Comparison of ENCODE assay signal across 8 mouse cellular contexts in the genomic region with DNA sequence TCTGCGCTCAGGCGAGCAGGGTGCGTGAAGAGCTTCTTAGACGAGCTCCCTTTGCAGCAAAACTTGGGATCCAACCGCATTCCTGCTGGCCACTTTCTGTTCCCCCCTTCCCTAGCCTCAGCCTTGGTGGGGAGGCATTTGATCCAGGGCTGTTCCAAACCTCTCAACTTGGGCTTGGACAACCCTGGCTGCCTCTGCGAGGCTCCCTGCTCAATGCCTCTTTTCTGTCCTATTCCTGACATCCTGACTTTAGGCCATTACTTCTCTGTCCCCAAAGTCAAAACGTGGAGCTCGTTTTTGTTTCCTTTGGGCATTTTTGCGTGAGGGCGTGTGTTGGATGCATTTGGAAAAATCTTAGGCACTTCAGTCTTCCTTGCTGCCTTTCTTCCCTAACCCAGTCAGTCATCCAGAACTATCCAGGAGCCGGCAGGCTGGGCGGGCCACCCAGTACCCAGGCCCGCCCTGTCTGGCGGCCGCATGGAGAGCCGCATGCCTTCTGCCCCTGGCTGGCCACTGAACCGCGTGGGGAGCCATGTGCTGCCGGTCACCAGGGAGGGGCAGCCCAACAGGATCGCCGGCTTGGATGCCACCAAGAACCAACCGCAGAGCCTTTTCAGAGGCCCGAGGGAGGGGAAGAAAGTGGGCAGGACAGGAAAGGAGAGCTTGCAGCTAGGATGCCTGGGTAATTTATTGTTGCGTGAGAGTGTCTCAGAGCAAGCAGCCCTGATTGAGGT. TPM values are rescaled to one million over a fixed set of nuclear protein-coding genes. Genes with fewer than 3 reads are reported as not detected.
DNase-seq lines count a peak whose midpoint lies in the region; ATAC-seq lines count a peak whose summit lies in the region.

No protein-coding gene starts in this region.

- intact Hi-C loops in left cerebral cortex, postnatal 36 days (cut with DNase I): no loop called here

- no peak overlapping the region for H3K27ac ChIP-seq in intestine, embryonic 16.5 days (ENCODE audit: low read length)

- peak overlapping the region; percentile 43; the same call in 1 of the 2 replicates for H3K9ac ChIP-seq in intestine, embryonic 16.5 days (ENCODE audit: low read depth, low read length)

- peaks cover 7% of the 10 kb centered on the region for H3K27me3 ChIP-seq in intestine, embryonic 16.5 days (replicated peaks; ENCODE audit: control insufficient read depth, insufficient read depth, low read length)

- peak; percentile 57 for ATAC-seq in granulocyte monocyte progenitor cell, adult 5-6 weeks (replicated peaks; ENCODE audit: poor library complexity, severe bottlenecking)
- ATAC-seq in intestine, embryonic 16.5 days: peak; percentile 66
- peak; percentile 72 for ATAC-seq in megakaryocyte, adult 5-6 weeks (ENCODE audit: poor library complexity, severe bottlenecking)

- H3K9me3 ChIP-seq in intestine, embryonic 16.5 days (ENCODE audit: control insufficient read depth, low read length): no peaks in the 10 kb centered on the region

- no peaks in the 10 kb centered on the region for H3K36me3 ChIP-seq in intestine, embryonic 16.5 days (ENCODE audit: control insufficient read depth, insufficient read depth, low read length)

- H3K4me3 ChIP-seq in intestine, embryonic 16.5 days (ENCODE audit: low read length): peak overlapping the region; percentile 21; the same call in 1 of the 2 replicates

- WGBS in intestine, embryonic 16.5 days: 38% methylated on average over 24 of the region's 24 CpGs

- peak; percentile 88 for DNase-seq in adrenal gland, postnatal 14 days
- DNase-seq in embryo, embryonic 11 days: peak; percentile 39
- peak; percentile 23 to 33 for DNase-seq in left cerebral cortex, postnatal 36 days (ENCODE audit: low spot score in 2 of 2)
- peak; percentile 50 to 62 for DNase-seq in right cerebral cortex, postnatal 10 days (ENCODE audit: low spot score in 2 of 2)
- no peak for DNase-seq in thymus, postnatal 14 days

- peak overlapping the region; percentile 45 for H3K4me2 ChIP-seq in intestine, embryonic 16.5 days (ENCODE audit: low read depth, low read length)

- H3K4me1 ChIP-seq in intestine, embryonic 16.5 days (ENCODE audit: control insufficient read depth, insufficient read depth, low read length): peaks cover 12% of the 10 kb centered on the region; the same call in 1 of the 2 replicates

RNA-seq across cellular contexts. Expression of a gene that starts 54.5 kb away (rescaled TPM):
- total RNA-seq in adrenal gland, postnatal 14 days (2021): 18.7 and 19.7 TPM in 2 replicates
- total RNA-seq in granulocyte monocyte progenitor cell, adult 5-6 weeks (2014; fragmentation: Nextera tagmentation): 63.6 and 69.8 TPM in 2 replicates
- 56.4 and 78.2 TPM in 2 replicates for total RNA-seq in granulocyte monocyte progenitor cell, adult 5-6 weeks (2017)
- polyA plus RNA-seq in intestine, embryonic 16.5 days (2015; fragmentation: Nextera tagmentation; extraction: Ambion mirVana): 17.3 and 19.7 TPM in 2 replicates
- total RNA-seq in left cerebral cortex, postnatal 36 days (2021): 10 to 100 TPM; 63.9 to 76.4 TPM
- total RNA-seq in megakaryocyte, adult 5-6 weeks (2015): 30.8 and 33.7 TPM in 2 replicates
- 17.8 and 26.5 TPM in 2 replicates for total RNA-seq in megakaryocyte, adult 5-6 weeks (2017)
